Mouse (Mus musculus) CD4-positive, CD25-positive, alpha-beta regulatory T cell, adult 2 months (primary cell): ENCODE data around the gene Pcbp2.

ENCODE experiments used
- DNase-seq: peaks from one replicate; pipeline ENCODE4 v3.0.0-alpha.2; 2012; ENCODE audit warnings: low read depth, low spot score

Gene Pcbp2

GRCm38 (mm10) chr15:102506464-102506830 is 36.1 kb downstream of the Pcbp2 start:
- no peak for DNase-seq

GRCm38 (mm10) chr15:102506864-102507263 is 36.5 kb downstream of the Pcbp2 start:
- no peak for DNase-seq

- no peak for DNase-seq
Measured at GRCm38 (mm10) chr15:102507561-102507960, 37.2 kb downstream of the Pcbp2 start.

- DNase-seq = no peak
Measured at GRCm38 (mm10) chr15:102508336-102508735, 38.0 kb downstream of the Pcbp2 start.

- no peak for DNase-seq
Measured at GRCm38 (mm10) chr15:102510110-102510509, 39.8 kb downstream of the Pcbp2 start.

- DNase-seq = peak; percentile 77
Measured at GRCm38 (mm10) chr15:102510590-102511284, 40.4 kb downstream of the Pcbp2 start.

GRCm38 (mm10) chr15:102511285-102511833 is 41.0 kb downstream of the Pcbp2 start:
- no peak for DNase-seq

- DNase-seq = no peak
Measured at GRCm38 (mm10) chr15:102512010-102512409, 41.7 kb downstream of the Pcbp2 start.

GRCm38 (mm10) chr15:102512471-102512870 is 42.1 kb downstream of the Pcbp2 start:
- DNase-seq = no peak

- no peak for DNase-seq
Measured at GRCm38 (mm10) chr15:102513004-102513403, 42.7 kb downstream of the Pcbp2 start.

GRCm38 (mm10) chr15:102515261-102515660 is 44.9 kb downstream of the Pcbp2 start:
- DNase-seq = no peak

- DNase-seq = no peak
Measured at GRCm38 (mm10) chr15:102515791-102516190, 45.5 kb downstream of the Pcbp2 start.

- DNase-seq = no peak
Measured at GRCm38 (mm10) chr15:102516293-102516692, 46.0 kb downstream of the Pcbp2 start.

- DNase-seq = peak; percentile 71
Measured at GRCm38 (mm10) chr15:102516728-102517404, 46.5 kb downstream of the Pcbp2 start, which contains the start of gene Map3k12. Map3k12 (minus strand) TSS chr15:102517064.

GRCm38 (mm10) chr15:102517631-102517975 is 47.3 kb downstream of the Pcbp2 start:
- no peak for DNase-seq

GRCm38 (mm10) chr15:102517976-102518858 is 47.9 kb downstream of the Pcbp2 start, which contains the start of gene Tarbp2:
Tarbp2 (plus strand) TSS chr15:102518192.
- DNase-seq = peak; percentile 98

- DNase-seq = no peak
Measured at GRCm38 (mm10) chr15:102518859-102519201, 48.5 kb downstream of the Pcbp2 start.

- DNase-seq = peak; percentile 19
Measured at GRCm38 (mm10) chr15:102519211-102520141, 49.1 kb downstream of the Pcbp2 start.

GRCm38 (mm10) chr15:102520416-102520815 is 50.1 kb downstream of the Pcbp2 start:
- no peak for DNase-seq

- DNase-seq = no peak
Measured at GRCm38 (mm10) chr15:102521480-102521879, 51.1 kb downstream of the Pcbp2 start.
